Mouse (Mus musculus): ENCODE data around the gene Lce3b.

The Lce3b gene

DNA sequence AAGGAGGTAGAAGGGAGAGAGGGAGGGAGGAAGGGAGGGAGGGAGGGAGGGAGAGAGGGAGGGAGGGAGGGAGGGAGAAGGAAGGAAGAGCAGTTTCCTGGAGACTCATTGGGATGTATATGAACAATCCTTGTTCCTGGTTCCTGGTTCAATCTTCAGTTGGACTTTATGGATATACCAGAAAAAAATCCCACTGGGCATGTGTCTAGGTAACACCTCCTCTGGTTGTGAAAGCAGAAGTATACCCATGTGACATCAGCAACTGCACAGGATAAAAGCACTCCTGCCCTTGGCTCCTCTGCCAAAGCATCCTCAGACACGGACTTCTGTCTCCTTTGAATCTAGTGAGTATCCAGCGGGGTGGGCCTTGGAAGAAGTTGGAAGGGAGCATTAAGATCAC is at the start of gene Lce3b:
Lce3b (plus strand) TSS at position 301 of the 400 bp plus-strand sequence.
- no peak for DNase-seq

DNA sequence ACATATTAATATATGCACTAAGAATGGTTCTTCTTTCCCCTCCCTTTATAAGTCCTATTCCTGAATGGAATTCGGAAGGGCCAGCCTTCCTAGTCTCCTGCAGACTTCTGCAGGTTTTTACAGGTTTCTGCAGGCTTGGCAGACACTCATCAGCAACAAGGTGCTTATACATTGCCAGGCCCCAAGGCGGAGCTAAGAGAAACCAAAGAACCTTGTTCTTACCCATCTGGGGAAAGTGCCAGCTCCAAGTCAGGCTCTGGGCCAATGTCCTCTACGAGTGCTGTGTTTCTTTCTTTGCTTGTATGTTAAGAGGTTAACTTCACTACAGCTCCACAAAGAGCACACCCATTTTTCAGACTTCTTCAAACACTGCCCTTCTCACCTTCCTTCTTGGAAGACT is 38.7 kb upstream of the Lce3b start:
- no peak for DNase-seq

GRCm38 (mm10) chr3:92894489-92894888 is 38.3 kb upstream of the Lce3b start:
- no peak for DNase-seq

DNA sequence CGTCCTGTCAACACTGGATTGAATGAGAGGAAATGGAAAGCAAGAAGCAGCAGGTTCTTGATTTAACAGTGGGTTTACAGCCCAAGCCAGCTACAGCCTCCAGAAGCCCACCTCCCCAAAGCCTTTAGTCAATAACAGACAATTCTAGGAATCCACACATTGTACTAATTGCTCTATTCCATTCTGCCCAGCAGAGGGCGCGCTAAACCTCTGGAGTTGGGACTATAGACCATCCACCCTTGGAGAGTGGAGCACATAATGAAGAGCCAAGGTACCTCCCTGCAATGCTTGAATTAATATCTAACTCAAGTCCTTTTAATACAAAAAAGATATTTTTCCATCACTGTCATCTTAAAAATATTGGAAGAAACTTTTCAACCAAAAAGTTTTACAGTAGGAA is 29.8 kb upstream of the Lce3b start:
- DNase-seq: peak; percentile 47

DNA sequence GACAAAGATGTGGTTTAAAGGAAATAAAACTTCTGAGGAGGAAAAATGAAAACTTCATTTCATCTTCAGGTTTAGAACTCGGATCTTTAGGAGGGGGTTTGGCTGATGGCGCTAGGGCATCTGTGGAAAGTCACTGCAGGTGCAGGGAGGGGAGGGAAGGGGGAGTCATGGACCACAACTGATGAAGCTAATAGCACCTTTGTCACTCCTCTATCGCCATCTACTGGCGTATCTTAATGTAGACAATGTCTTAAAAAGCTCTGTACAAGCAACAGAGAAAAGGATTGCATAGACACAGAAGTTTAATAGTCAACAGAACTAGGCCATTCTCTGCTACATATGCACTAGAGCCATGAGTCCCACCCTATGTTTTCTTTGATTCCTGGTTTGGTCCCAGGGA is 29.1 kb upstream of the Lce3b start:
- DNase-seq: peak; percentile 58

GRCm38 (mm10) chr3:92905182-92905581 is 27.6 kb upstream of the Lce3b start:
- no peak for DNase-seq

GRCm38 (mm10) chr3:92907571-92907970 is 25.2 kb upstream of the Lce3b start:
- DNase-seq: peak; percentile 73

DNA sequence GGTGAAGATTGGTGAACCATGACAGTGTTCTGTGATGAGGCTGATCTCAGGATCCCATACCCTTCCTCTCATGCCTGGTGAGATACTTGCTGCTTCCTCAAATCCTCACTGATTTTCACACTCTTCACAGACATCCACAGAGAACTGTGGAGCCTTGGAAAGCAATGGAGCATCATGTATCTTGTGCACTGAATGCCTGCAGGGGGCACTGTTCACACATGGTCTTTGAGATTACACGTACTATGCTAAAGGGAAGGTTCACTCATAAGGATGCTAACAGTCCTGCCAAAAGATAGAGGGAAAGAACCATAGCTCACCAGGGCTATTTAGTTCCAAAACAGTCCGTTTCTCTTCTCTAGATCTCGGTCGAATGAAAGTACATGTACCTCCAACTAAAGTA is 12.4 kb upstream of the Lce3b start:
- DNase-seq: peak; percentile 51

GRCm38 (mm10) chr3:92926130-92926529 is 6.6 kb upstream of the Lce3b start, which contains the start of gene Lce3a:
Lce3a (minus strand) TSS chr3:92926230.
- DNase-seq: no peak

GRCm38 (mm10) chr3:92944186-92944585 is 11.4 kb downstream of the Lce3b start, which contains the start of gene Lce3c:
Lce3c (plus strand) TSS chr3:92944486.
- no peak for DNase-seq

DNA sequence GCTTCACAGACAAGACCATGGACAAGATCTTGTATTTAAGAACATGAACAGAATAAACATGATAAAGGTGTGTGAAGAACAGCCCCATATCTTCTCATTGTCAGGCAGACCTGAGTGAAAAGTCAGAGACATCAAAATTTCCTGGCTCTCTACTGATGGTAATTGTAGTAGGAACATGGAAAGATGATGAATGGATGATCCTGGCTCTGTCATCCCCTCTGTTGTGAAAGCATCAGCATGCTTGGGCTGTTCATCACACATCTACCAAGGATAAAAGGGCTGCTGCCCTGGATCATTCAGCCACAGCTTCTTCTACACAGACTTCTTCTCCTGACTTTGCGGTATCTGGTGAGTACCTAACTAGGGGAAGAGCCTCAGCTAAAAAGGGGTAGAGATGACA is 24.3 kb downstream of the Lce3b start, which contains the start of gene Lce3d:
Lce3d (plus strand) TSS at position 301 of the 400 bp plus-strand sequence.
- no peak for DNase-seq

GRCm38 (mm10) chr3:92966761-92967160 is 34.0 kb downstream of the Lce3b start, which contains the start of gene Lce3e:
Lce3e (plus strand) TSS chr3:92967061.
- no peak for DNase-seq

DNA sequence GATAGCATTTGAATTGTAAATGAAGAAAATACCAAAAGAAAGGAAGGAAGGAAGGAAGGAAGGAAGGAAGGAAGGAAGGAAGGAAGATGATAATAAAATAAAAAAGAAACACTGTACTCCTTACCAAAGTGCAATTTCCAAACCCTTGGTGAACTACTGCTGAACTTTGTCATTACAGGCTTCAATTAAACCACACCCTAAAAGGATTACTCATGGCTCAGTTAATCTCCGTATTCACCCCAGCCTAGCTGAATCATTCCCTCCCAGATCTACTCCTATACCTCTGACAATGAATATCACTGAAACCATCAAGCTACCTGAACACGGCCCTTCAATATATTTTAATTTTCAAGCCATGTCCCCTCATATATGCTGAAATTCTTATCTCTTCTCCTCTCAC is 45.7 kb downstream of the Lce3b start:
- no peak for DNase-seq
